Mouse (Mus musculus) MEL (cell line): Measurements from ENCODE around the gene Zfp827. TPM values are rescaled to one million over a fixed set of nuclear protein-coding genes. Genes with fewer than 3 reads are reported as not detected.

Experiments used
- DNase-seq: peaks from one replicate; pipeline ENCODE4 v3.0.0; 2011; ENCODE audit warnings: low read depth, low spot score
- H3K27ac ChIP-seq: 2 replicates; pipeline ENCODE4 v1.5.1; 2012; ENCODE audit warnings: low read depth, mild to moderate bottlenecking, control low read depth, low read length, moderate library complexity; ENCODE audit not compliant: control insufficient read depth
- H3K27me3 ChIP-seq, 2 experiments: fragments of 150-350 bp in 1 of 2; sonication (generic) in 1 of 2; 2 replicates each; pipeline ENCODE4 v1.6.1; 2012; ENCODE audit warnings: low read length in 2 of 2, mild to moderate bottlenecking in 2 of 2, improper control_type of control experiment in 1 of 2, moderate library complexity in 1 of 2; ENCODE audit not compliant: insufficient read depth in 2 of 2, control insufficient read depth in 1 of 2
- H3K36me3 ChIP-seq, 2 experiments: 2 replicates each; pipeline ENCODE4 v1.6.1; 2012 to 2014; ENCODE audit warnings: low read length in 2 of 2, improper control_type of control experiment in 1 of 2, inconsistent platforms in 1 of 2, mild to moderate bottlenecking in 1 of 2; ENCODE audit not compliant: insufficient read depth in 2 of 2, control insufficient read depth in 1 of 2
- H3K4me1 ChIP-seq, 2 experiments: fragments of 150-350 bp in 1 of 2; sonication (generic) in 1 of 2; 2 replicates each; pipeline ENCODE4 v1.6.1; 2012; ENCODE audit warnings: low read length in 2 of 2, improper control_type of control experiment in 1 of 2, mild to moderate bottlenecking in 1 of 2; ENCODE audit not compliant: insufficient read depth in 2 of 2, control insufficient read depth in 1 of 2
- H3K4me3 ChIP-seq, 2 experiments: fragments of 150-350 bp in 1 of 2; sonication (generic) in 1 of 2; 2 replicates each; pipeline ENCODE4 v1.5.1; 2012; ENCODE audit warnings: low read depth in 2 of 2, low read length in 2 of 2, mild to moderate bottlenecking in 2 of 2, moderate library complexity in 2 of 2, control low read depth in 1 of 2, improper control_type of control experiment in 1 of 2; ENCODE audit not compliant: control insufficient read depth in 1 of 2, insufficient read depth in 1 of 2
- H3K79me2 ChIP-seq: 2 replicates; pipeline ENCODE4 v1.6.1; 2012; ENCODE audit warnings: mild to moderate bottlenecking, low read length, moderate library complexity; ENCODE audit not compliant: control insufficient read depth, poor library complexity, insufficient read depth
- H3K9ac ChIP-seq: 2 replicates; pipeline ENCODE4 v1.6.1; 2012; ENCODE audit warnings: low read depth, mild to moderate bottlenecking, control low read depth, low read length, moderate library complexity; ENCODE audit not compliant: control insufficient read depth, poor library complexity, severe bottlenecking
- H3K9me3 ChIP-seq: fragments of 150-350 bp; sonication (generic); replicated peaks from 2 replicates; pipeline ENCODE4 v1.6.1; 2012; ENCODE audit warnings: mild to moderate bottlenecking, low read length, improper control_type of control experiment, moderate library complexity; ENCODE audit not compliant: insufficient read depth
- BHLHE40 ChIP-seq: IDR thresholded peaks from 2 replicates; pipeline ENCODE4 v1.6.1; 2012; ENCODE audit warnings: low read depth, mild to moderate bottlenecking, inconsistent platforms, low read length, improper control_type of control experiment, borderline replicate concordance
- CTCF ChIP-seq, 3 experiments: IDR thresholded peaks in 2 of 3; conservative IDR thresholded peaks in 1 of 3; 2 replicates each; pipeline ENCODE4 v1.5.1; 2011 to 2012; ENCODE audit warnings: low read length in 3 of 3, low read depth in 2 of 3, mild to moderate bottlenecking in 2 of 3, improper control_type of control experiment in 1 of 3, inconsistent platforms in 1 of 3, mixed read lengths in 1 of 3, moderate library complexity in 1 of 3; ENCODE audit not compliant: control insufficient read depth in 1 of 3, insufficient read depth in 1 of 3, poor library complexity in 1 of 3, severe bottlenecking in 1 of 3
- E2F4 ChIP-seq: IDR thresholded peaks from 2 replicates; pipeline ENCODE4 v1.6.1; 2011; ENCODE audit warnings: low read depth, low read length, improper control_type of control experiment, borderline replicate concordance
- ELF1 ChIP-seq: IDR thresholded peaks from 2 replicates; pipeline ENCODE4 v1.6.1; 2014; ENCODE audit warnings: low read depth, mild to moderate bottlenecking, inconsistent platforms, low read length, improper control_type of control experiment, moderate library complexity
- ETS1 ChIP-seq: IDR thresholded peaks from 2 replicates; pipeline ENCODE4 v1.6.1; 2012; ENCODE audit warnings: low read depth, mild to moderate bottlenecking, inconsistent platforms, low read length, improper control_type of control experiment, moderate library complexity
- GABPA ChIP-seq: IDR thresholded peaks from 2 replicates; pipeline ENCODE4 v1.6.1; 2012; ENCODE audit warnings: low read depth, mild to moderate bottlenecking, inconsistent platforms, low read length, improper control_type of control experiment, moderate library complexity
- KAT2A ChIP-seq: conservative IDR thresholded peaks from 2 replicates; pipeline ENCODE4 v1.6.1; 2012; ENCODE audit warnings: low read depth, low read length, improper control_type of control experiment, inconsistent platforms
- MAFK ChIP-seq: IDR thresholded peaks from 2 replicates; pipeline ENCODE4 v1.6.1; 2011; ENCODE audit warnings: low read depth, mild to moderate bottlenecking, low read length, improper control_type of control experiment, borderline replicate concordance
- MYB ChIP-seq: IDR thresholded peaks from 2 replicates; pipeline ENCODE4 v1.6.1; 2011; ENCODE audit warnings: mild to moderate bottlenecking, low read depth, low read length, improper control_type of control experiment
- NELFE ChIP-seq: IDR thresholded peaks from 2 replicates; pipeline ENCODE4 v1.6.1; 2011; ENCODE audit warnings: low read depth, low read length, improper control_type of control experiment
- POLR2AphosphoS5 ChIP-seq: IDR thresholded peaks from 2 replicates; pipeline ENCODE4 v1.6.1; 2012; ENCODE audit warnings: low read depth, borderline replicate concordance, mild to moderate bottlenecking, inconsistent platforms, low read length, moderate library complexity, mixed read lengths
- RAD21 ChIP-seq: IDR thresholded peaks from 2 replicates; pipeline ENCODE4 v1.6.1; 2011; ENCODE audit warnings: mild to moderate bottlenecking, low read depth, low read length, improper control_type of control experiment
- ZC3H11A ChIP-seq: IDR thresholded peaks from 2 replicates; pipeline ENCODE4 v1.6.1; 2012; ENCODE audit warnings: low read depth, mild to moderate bottlenecking, inconsistent platforms, low read length, improper control_type of control experiment
- ZKSCAN1 ChIP-seq: IDR thresholded peaks from 2 replicates; pipeline ENCODE4 v1.6.1; 2012; ENCODE audit warnings: low read depth, mild to moderate bottlenecking, inconsistent platforms, low read length, improper control_type of control experiment, moderate library complexity
- ZMIZ1 ChIP-seq: IDR thresholded peaks from 2 replicates; pipeline ENCODE4 v1.6.1; 2012; ENCODE audit warnings: low read depth, mild to moderate bottlenecking, inconsistent platforms, low read length, improper control_type of control experiment, moderate library complexity
- ZNF384 ChIP-seq: IDR thresholded peaks from 2 replicates; pipeline ENCODE4 v1.6.1; 2012; ENCODE audit warnings: low read depth, mild to moderate bottlenecking, inconsistent platforms, low read length, improper control_type of control experiment
- polyA plus RNA-seq, 2 experiments: library from polyadenylated mRNA; stranded (reverse) in 1 of 2; unstranded in 1 of 2; fragments of >175 nt in 1 of 2; fragments of >200 nt in 1 of 2; gene quantifications; 2 replicates each; pipeline versions ENCODE4 v1.2.1 to v1.2.4; 2012; ENCODE audit warnings: low replicate concordance in 2 of 2, low read depth in 1 of 2; ENCODE audit not compliant: insufficient read length in 2 of 2, insufficient read depth in 1 of 2, missing spikeins in 1 of 2
- total RNA-seq: library from RNA; depleted of rRNA; stranded (reverse); fragments of 300-350 nt; gene quantifications from 2 replicates; pipeline ENCODE4 v1.2.3, GENCODE M21; 2012

Zfp827 gene
- total and polyA plus RNA-seq, 3 experiments: not detected

GRCm38 (mm10) chr8:79222106-79222751, 194.0 kb downstream of the Zfp827 start:
- H3K4me1 ChIP-seq: no peaks in the 10 kb centered on the region
- TF ChIP-seq GABPA: no peak
- TF ChIP-seq RAD21: no peak
- TF ChIP-seq KAT2A: no peak
- TF ChIP-seq NELFE: no peak
- TF ChIP-seq BHLHE40: no peak
- no peak overlapping the region for H3K27ac ChIP-seq
- no peaks in the 10 kb centered on the region for H3K79me2 ChIP-seq
- no peak overlapping the region for H3K4me3 ChIP-seq
- no peaks in the 10 kb centered on the region for H3K9me3 ChIP-seq
- H3K36me3 ChIP-seq: no peaks in the 10 kb centered on the region
- H3K27me3 ChIP-seq: no peaks in the 10 kb centered on the region
- no peak for DNase-seq
- no peak overlapping the region for H3K9ac ChIP-seq

GRCm38 (mm10) chr8:79222752-79223141, 194.5 kb downstream of the Zfp827 start:
- TF ChIP-seq ELF1: no peak
- no peak for TF ChIP-seq MAFK
- Histone ChIP-seq H3K27ac (no peak overlapping the region), H3K9me3 (no peaks in the 10 kb centered on the region), H3K27me3 (no peaks in the 10 kb centered on the region), H3K36me3 (no peaks in the 10 kb centered on the region), H3K4me3 (no peak overlapping the region), H3K4me1 (no peaks in the 10 kb centered on the region), H3K79me2 (no peaks in the 10 kb centered on the region), H3K9ac (no peak overlapping the region)
- no peak for DNase-seq

GRCm38 (mm10) chr8:79224363-79224762, 196.1 kb downstream of the Zfp827 start:
- Histone ChIP-seq H3K36me3 (no peaks in the 10 kb centered on the region), H3K4me3 (no peak overlapping the region), H3K4me1 (no peaks in the 10 kb centered on the region), H3K27ac (no peak overlapping the region), H3K79me2 (no peaks in the 10 kb centered on the region), H3K27me3 (no peaks in the 10 kb centered on the region), H3K9ac (no peak overlapping the region), H3K9me3 (no peaks in the 10 kb centered on the region)
- DNase-seq: no peak
- TF ChIP-seq ZKSCAN1 (no peak), ZNF384 (no peak), CTCF (IDR thresholded peaks at IDR 0.05 in 2 of 3, conservative IDR thresholded peaks at IDR 0.05 in 1 of 3; ENCODE audit: control insufficient read depth in 1 of 3, insufficient read depth in 1 of 3, low read depth in 2 of 3, low read length in 3 of 3, poor library complexity in 1 of 3, severe bottlenecking in 1 of 3) (no peak), POLR2AphosphoS5 (no peak), MYB (no peak), ETS1 (no peak), ZMIZ1 (no peak), E2F4 (no peak), ZC3H11A (no peak)
